Mouse (Mus musculus): ENCODE results near the gene Tdrd3. TPM values are rescaled to one million over a fixed set of nuclear protein-coding genes. Genes with fewer than 3 reads are reported as not detected.

The Tdrd3 gene
- polyA plus RNA-seq, 1 experiment from 2014 or later: 36.7 TPM

GRCm38 (mm10) chr14:87427032-87427431 is 10.6 kb downstream of the Tdrd3 start:
- Histone ChIP-seq H3K4me2 (no peak overlapping the region), H3K4me1 (ENCODE audit: insufficient read depth) (no peaks in the 10 kb centered on the region; the same call in 1 of the 2 replicates), H3K27me3 (ENCODE audit: insufficient read depth, low read length) (no peaks in the 10 kb centered on the region), H3K9ac (no peak overlapping the region), H3K36me3 (ENCODE audit: insufficient read depth) (no peaks in the 10 kb centered on the region), H3K9me3 (ENCODE audit: low read depth, low read length) (no peaks in the 10 kb centered on the region), H3K27ac (ENCODE audit: low read depth) (no peak overlapping the region), H3K4me3 (ENCODE audit: low read depth, low read length) (no peak overlapping the region)
- WGBS: 93% methylated on average over 4 of the region's 4 CpGs
- no peak for TF ChIP-seq CTCF (IDR thresholded peaks at IDR 0.05; ENCODE audit: low read depth)
- ATAC-seq (ENCODE audit: insufficient read depth): no peak
- no peak for DNase-seq

- no peak for ATAC-seq (ENCODE audit: insufficient read depth)
- TF ChIP-seq CTCF (IDR thresholded peaks at IDR 0.05; ENCODE audit: low read depth): no peak
Observed at GRCm38 (mm10) chr14:87427659-87428289, 11.3 kb downstream of the Tdrd3 start.

GRCm38 (mm10) chr14:87433390-87433915 is 17.0 kb downstream of the Tdrd3 start:
- Histone ChIP-seq H3K4me2 (no peak overlapping the region), H3K27ac (ENCODE audit: low read depth) (no peak overlapping the region), H3K4me1 (ENCODE audit: insufficient read depth) (no peaks in the 10 kb centered on the region), H3K9ac (no peak overlapping the region), H3K36me3 (ENCODE audit: insufficient read depth) (peaks cover 8% of the 10 kb centered on the region; the same call in 1 of the 2 replicates), H3K4me3 (ENCODE audit: low read depth, low read length) (no peak overlapping the region), H3K27me3 (ENCODE audit: insufficient read depth, low read length) (no peaks in the 10 kb centered on the region), H3K9me3 (ENCODE audit: low read depth, low read length) (no peaks in the 10 kb centered on the region; the same call in 1 of the 2 replicates)
- TF ChIP-seq CTCF (IDR thresholded peaks at IDR 0.05; ENCODE audit: low read depth): no peak
- no peak for DNase-seq
- no peak for ATAC-seq (ENCODE audit: insufficient read depth)
- WGBS: 64% methylated on average over 5 of the region's 5 CpGs

More at GRCm38 (mm10) chr14:87427659-87428289, 11.3 kb downstream of the Tdrd3 start:
- no peaks in the 10 kb centered on the region; the same call in 1 of the 2 replicates for H3K4me1 ChIP-seq (ENCODE audit: insufficient read depth)
- WGBS: 80% methylated on average over 5 of the region's 5 CpGs
- H3K4me2 ChIP-seq: no peak overlapping the region
- no peaks in the 10 kb centered on the region for H3K36me3 ChIP-seq (ENCODE audit: insufficient read depth)
- no peak overlapping the region for H3K27ac ChIP-seq (ENCODE audit: low read depth)
- no peak overlapping the region for H3K4me3 ChIP-seq (ENCODE audit: low read depth, low read length)
- no peaks in the 10 kb centered on the region for H3K27me3 ChIP-seq (ENCODE audit: insufficient read depth, low read length)
- no peak overlapping the region for H3K9ac ChIP-seq
- DNase-seq: no peak
- H3K9me3 ChIP-seq (ENCODE audit: low read depth, low read length): no peaks in the 10 kb centered on the region

DNA sequence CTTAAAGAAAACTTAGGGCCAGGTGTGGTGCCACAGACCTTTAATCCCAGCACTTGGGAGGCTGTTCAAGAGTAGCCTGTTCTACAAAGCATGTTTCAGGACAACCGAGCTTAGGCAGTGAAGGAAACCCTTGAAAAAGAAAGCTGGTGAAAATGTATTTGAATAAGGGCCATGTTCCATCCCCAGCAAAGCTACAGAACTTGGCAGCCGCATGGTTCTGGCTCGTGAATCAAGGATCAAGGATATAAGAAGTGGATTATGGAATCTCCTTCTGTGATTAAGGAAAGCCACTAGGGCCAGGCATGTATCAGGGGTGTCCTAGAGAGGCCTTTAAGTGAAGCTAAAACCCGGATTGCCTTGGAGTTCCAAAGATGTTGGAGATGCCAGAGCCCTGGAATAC is 18.9 kb downstream of the Tdrd3 start:
- ATAC-seq (ENCODE audit: insufficient read depth) (no peak), DNase-seq (no peak)
- no peak for TF ChIP-seq CTCF (IDR thresholded peaks at IDR 0.05; ENCODE audit: low read depth)
- 83% methylated on average over 4 of the region's 4 CpGs for WGBS
- Histone ChIP-seq H3K36me3 (ENCODE audit: insufficient read depth) (peaks cover 8% of the 10 kb centered on the region; the same call in 1 of the 2 replicates), H3K4me1 (ENCODE audit: insufficient read depth) (no peaks in the 10 kb centered on the region), H3K9ac (no peak overlapping the region), H3K27me3 (ENCODE audit: insufficient read depth, low read length) (no peaks in the 10 kb centered on the region), H3K9me3 (ENCODE audit: low read depth, low read length) (no peaks in the 10 kb centered on the region; the same call in 1 of the 2 replicates), H3K4me3 (ENCODE audit: low read depth, low read length) (no peak overlapping the region), H3K27ac (ENCODE audit: low read depth) (no peak overlapping the region), H3K4me2 (no peak overlapping the region)

DNA sequence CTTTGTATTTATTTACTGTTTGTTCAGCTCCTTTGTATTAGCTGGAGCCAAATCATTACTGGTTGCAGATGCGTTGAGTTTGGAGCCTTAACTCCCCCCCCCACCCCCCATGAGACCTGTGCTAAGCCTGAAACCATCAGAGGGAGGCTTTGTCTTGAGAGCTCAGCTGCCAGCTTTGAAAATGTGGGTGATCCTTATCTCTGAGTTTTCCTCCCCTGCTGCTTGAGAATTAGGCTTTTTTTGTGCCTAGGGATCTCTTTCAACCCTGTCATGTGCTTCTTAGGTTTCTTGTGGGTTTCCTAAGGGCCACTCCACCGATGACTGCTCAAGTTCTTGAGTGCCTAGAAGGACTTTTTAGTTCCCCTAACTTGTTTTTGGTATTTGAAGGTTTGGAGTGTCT is 23.3 kb downstream of the Tdrd3 start:
- 16% methylated on average over 2 of the region's 2 CpGs for WGBS
- DNase-seq (peak; percentile 36), ATAC-seq (ENCODE audit: insufficient read depth) (peak; percentile 68; the same call in 1 of the 2 replicates)
- H3K9ac ChIP-seq: no peak overlapping the region
- no peak overlapping the region for H3K27ac ChIP-seq (ENCODE audit: low read depth)
- peaks cover 11% of the 10 kb centered on the region; the same call in 1 of the 2 replicates for H3K36me3 ChIP-seq (ENCODE audit: insufficient read depth)
- no peaks in the 10 kb centered on the region; the same call in 1 of the 2 replicates for H3K9me3 ChIP-seq (ENCODE audit: low read depth, low read length)
- H3K4me1 ChIP-seq (ENCODE audit: insufficient read depth): no peaks in the 10 kb centered on the region
- H3K4me3 ChIP-seq (ENCODE audit: low read depth, low read length): no peak overlapping the region
- no peak overlapping the region for H3K4me2 ChIP-seq
- no peaks in the 10 kb centered on the region for H3K27me3 ChIP-seq (ENCODE audit: insufficient read depth, low read length)
- no peak for TF ChIP-seq CTCF (IDR thresholded peaks at IDR 0.05; ENCODE audit: low read depth)

DNA sequence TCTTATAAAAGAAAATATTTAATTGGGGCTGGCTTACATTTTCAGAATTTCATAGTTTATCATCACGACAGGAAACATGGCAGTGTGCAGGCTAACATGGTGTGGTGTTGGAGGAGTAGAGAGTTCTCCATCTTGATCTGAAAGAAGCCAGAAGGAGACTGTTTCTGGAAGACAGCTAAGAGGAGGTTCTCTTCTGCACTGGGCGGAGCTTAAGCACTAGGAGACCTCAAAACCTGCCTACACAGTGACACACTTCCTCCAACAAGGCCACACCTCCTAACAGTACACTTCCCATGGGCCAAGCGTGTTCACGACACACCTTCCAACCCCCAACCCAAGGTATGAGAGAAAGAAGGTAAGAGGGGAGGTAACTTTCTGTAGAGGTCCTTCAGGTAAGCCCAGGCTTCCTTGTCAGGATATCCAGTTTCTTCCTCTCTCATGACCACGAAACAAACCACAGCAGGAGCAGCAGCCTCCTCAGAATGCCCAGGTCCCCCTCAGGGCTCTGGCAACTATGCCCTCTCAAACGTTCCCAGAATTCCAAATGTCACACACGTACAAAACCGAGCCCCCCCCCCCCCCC is 30.0 kb downstream of the Tdrd3 start:
- ATAC-seq (ENCODE audit: insufficient read depth) (no peak), DNase-seq (no peak)
- no peak overlapping the region for H3K4me3 ChIP-seq (ENCODE audit: low read depth, low read length)
- 79% methylated on average over 8 of the region's 8 CpGs for WGBS
- H3K4me2 ChIP-seq: no peak overlapping the region
- H3K27me3 ChIP-seq (ENCODE audit: insufficient read depth, low read length): no peaks in the 10 kb centered on the region
- H3K4me1 ChIP-seq (ENCODE audit: insufficient read depth): no peaks in the 10 kb centered on the region
- no peak overlapping the region for H3K27ac ChIP-seq (ENCODE audit: low read depth)
- peaks cover 6% of the 10 kb centered on the region; the same call in 1 of the 2 replicates for H3K36me3 ChIP-seq (ENCODE audit: insufficient read depth)
- no peak overlapping the region for H3K9ac ChIP-seq
- TF ChIP-seq CTCF (IDR thresholded peaks at IDR 0.05; ENCODE audit: low read depth): no peak
- no peaks in the 10 kb centered on the region for H3K9me3 ChIP-seq (ENCODE audit: low read depth, low read length)
